Mouse (Mus musculus) natural killer cell, adult 2 months (primary cell): ENCODE results near the gene Gm49721.
A peak's percentile ranks its signal among the peaks of the same experiment; 100 is the strongest.
"Not testable (repeated sequence)": the region's sequence is repeated elsewhere in the genome, so short reads cannot be mapped to it uniquely, and the experiment has no call there.

ENCODE experiments used
- DNase-seq, 2 experiments: peaks; one replicate each; pipeline ENCODE4 v3.0.0; 2022; ENCODE audit warnings: low spot score in 2 of 2

The Gm49721 gene

DNA sequence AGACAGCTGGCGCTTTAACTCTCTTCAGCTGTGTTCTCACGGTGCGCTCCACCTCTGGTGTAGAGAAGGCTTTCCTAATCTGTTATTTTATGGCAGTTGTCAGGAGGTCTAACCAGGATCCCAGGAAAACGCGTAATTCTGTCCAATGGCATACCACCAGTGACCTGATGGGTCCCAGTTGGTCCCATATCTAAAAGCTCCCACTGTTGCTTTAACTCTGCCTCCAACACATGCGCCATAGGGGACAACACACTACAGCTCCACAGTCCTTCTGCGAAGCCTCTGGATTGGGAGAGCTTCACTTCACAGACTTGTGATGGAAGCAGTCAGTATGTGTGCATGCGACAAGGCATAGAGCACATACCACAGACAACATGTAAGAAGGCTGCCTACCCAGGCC lies 1.4 kb downstream of the Gm49721 start:
- not testable (repeated sequence) for DNase-seq

DNA sequence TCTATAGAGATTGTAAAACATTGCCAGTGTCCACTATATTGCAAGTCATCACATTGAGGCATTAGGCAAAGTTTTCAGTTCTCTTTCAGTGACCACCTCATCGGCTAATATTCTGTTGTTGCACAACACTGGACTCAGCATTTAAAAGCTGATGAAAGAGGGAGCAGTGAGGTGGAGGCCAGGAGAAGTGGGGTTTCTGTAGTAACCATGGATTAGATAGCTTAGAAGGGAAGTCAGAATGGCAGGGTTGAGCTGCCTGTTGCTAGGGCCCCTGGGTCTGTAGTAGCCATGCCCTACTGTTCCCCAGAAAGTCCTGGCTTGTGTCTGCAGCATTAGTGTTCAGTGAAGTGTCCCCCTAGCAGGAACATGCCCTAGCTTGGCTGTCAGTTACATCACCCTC lies 7.4 kb downstream of the Gm49721 start:
- not testable (repeated sequence) for DNase-seq

GRCm38 (mm10) chr17:6995504-6995903 lies 16.8 kb downstream of the Gm49721 start:
- DNase-seq = not testable (repeated sequence)

DNA sequence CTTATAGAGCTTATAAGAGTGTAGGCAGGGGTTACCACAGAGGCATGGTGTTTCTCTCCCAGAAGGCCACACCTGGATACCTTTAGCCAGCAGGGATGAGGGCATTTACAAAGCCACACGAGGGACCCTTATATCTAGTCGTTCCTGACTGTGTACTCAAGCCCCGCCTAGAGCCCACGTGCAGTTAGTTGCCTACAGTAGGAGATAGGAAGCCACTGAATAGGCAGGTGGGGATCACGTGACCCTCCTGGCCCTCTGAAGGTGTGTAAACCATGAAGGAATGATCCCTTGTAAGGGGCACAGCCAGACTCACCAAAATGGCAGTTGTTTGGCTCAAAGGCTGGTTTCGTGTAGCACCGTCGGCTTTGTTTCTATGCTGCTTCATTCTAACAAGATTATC lies 18.1 kb downstream of the Gm49721 start:
- not testable (repeated sequence) for DNase-seq

- not testable (repeated sequence) for DNase-seq
Observed at GRCm38 (mm10) chr17:6997778-6998490, 19.2 kb downstream of the Gm49721 start.

DNA sequence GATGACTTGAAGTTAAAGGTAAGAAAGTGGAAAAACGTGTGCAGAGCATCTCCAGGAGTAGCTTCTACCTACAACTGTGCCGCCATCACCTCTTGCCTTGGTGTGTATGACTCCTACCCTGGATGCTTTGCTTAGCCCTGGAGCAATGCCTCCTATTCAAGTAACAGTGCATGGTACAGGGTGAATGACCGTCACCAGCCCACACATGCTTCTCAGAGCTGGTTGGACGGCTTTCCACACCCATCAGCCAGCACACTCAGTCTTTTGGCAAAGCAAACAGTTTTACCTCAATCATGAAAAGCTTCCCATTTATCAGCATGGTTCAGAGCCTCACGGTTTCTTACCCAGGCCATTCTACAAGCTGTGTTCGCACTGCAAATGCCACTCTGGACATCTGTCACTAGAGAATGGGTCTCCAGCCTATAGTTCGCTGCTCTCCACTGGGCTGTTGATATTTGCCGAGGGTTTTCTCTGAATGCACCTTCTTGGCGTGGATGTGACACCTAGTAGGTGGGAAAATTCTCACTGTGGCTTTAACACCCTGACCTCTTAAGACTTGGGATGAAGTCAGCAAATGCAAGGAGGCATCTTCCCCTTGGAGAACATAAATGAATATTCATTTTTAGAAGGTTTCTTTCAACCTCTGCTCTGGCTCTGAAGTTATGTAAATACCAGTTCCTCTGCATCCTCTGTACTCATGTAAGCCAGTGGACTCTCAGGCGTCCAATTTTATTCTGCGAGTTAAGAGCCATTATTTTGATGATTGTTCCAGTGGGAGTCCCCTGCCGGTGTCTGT lies 23.3 kb downstream of the Gm49721 start:
- not testable (repeated sequence) for DNase-seq

DNA sequence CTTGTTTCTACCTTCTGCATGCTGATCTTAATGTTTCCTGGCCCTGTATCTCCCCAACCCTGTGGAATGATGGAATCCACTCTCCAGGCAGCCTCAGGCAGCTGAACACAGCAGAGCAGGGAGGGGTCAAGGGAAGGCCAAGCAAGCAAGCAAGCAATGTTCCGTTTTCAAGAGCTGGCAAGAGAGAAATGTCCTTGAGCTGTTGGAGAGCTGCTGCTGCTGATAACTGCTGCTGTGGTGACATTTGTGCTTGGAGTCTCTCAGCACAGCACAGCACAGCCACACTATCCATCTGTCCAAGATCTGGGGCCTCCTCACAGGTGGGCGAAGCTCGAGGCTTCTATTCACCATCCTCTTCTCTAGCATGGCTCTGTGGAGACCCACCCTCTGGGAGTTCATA lies 24.7 kb downstream of the Gm49721 start:
- not testable (repeated sequence) for DNase-seq

- DNase-seq = not testable (repeated sequence)
Observed at GRCm38 (mm10) chr17:7005646-7006045, 26.9 kb downstream of the Gm49721 start.

DNA sequence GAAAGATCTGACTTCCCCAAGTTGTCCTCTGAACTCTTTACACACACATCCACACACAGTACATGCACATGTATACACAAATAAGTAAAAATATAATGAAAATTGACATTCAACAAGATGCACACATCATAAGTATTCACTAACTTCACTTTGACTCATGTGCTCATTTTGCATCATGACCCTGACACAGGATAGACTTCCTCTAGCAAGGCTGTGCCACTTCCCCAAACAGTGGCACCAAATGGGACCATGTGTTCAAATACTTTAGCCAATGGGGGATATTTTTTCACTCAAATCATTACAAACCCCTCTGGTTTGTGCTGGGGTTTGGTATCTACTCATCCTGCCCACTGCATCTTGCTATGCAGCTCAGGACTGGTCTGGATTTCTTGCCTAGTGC lies 30.2 kb downstream of the Gm49721 start:
- DNase-seq = not testable (repeated sequence)

GRCm38 (mm10) chr17:7009440-7009839 lies 30.7 kb downstream of the Gm49721 start:
- DNase-seq = not testable (repeated sequence)

GRCm38 (mm10) chr17:7009901-7010300 lies 31.2 kb downstream of the Gm49721 start:
- not testable (repeated sequence) for DNase-seq

DNA sequence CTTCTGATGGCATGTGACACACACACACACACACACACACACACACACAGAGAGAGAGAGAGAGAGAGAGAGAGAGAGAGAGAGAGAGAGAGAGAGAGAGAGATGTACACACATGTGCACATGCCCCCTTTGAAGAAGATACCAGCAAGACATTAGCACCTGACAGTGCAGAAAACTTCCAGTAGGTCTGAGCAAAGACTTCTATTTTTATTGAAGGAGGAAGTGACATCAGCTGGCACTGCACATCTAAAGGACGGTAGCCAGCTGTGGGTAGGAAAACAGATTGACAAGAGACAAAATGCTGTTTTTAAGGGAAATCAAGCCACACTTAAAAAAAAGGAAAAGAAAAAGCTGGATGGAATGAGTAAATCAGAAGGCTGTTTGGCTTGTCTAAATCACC lies 35.5 kb downstream of the Gm49721 start:
- not testable (repeated sequence) for DNase-seq

GRCm38 (mm10) chr17:7025257-7025656 lies 46.6 kb downstream of the Gm49721 start, which contains the start of gene Gm1604a:
Gene Gm1604a (plus strand): TSS chr17:7025568.
- DNase-seq = not testable (repeated sequence)

DNA sequence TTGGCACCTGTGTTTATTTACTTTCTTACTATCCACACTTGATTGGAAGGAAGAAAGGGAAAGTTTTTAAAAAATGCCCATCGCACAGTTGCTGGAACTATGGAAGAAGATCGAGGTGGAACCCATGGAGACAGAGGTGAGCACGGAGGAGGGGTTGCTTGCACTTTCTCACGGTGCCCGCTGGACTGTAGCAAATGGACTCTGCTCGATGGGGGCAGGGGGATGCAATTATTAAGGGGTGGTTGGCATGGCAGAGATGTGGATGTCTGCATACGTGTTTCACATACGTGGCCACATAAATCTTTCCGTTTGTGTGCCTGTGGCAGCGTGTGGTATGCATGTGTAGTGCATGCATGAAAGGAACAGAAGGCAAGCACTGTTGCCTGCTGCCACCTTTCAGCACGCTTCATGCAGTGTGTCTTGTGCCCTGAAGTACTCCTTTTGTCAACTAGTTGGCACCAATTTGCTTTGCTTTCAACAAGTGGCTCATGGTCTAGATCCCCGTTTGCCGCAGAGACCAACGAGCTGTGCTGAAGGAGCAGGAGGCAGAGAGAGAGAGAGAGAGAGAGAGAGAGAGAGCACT lies 47.2 kb downstream of the Gm49721 start:
- not testable (repeated sequence) for DNase-seq

DNA sequence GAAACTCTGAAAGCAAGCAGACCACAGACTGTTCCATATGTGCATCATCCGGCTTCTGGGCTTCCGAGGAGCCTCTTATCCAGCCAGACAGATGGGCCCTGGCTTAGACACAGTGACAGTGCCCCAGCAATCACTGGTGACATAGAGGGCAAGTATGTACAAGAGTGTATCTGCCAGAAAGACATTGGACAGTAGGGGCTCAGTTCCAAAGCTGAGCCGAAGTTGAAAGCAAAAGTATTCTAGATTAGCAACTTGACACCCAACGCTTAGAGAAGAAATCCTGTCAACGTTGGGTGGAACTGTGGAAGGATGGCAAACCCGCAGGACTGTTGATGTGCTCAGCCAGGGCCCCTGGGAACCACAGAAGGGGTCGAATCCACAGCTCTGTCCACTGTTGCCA lies 51.5 kb downstream of the Gm49721 start:
- DNase-seq = not testable (repeated sequence)

- DNase-seq = not testable (repeated sequence)
Observed at GRCm38 (mm10) chr17:7030622-7031174, 52.0 kb downstream of the Gm49721 start.

GRCm38 (mm10) chr17:7033192-7034166 lies 54.8 kb downstream of the Gm49721 start:
- DNase-seq = not testable (repeated sequence)

GRCm38 (mm10) chr17:7068997-7069539 lies 90.4 kb downstream of the Gm49721 start:
- DNase-seq = not testable (repeated sequence)

DNA sequence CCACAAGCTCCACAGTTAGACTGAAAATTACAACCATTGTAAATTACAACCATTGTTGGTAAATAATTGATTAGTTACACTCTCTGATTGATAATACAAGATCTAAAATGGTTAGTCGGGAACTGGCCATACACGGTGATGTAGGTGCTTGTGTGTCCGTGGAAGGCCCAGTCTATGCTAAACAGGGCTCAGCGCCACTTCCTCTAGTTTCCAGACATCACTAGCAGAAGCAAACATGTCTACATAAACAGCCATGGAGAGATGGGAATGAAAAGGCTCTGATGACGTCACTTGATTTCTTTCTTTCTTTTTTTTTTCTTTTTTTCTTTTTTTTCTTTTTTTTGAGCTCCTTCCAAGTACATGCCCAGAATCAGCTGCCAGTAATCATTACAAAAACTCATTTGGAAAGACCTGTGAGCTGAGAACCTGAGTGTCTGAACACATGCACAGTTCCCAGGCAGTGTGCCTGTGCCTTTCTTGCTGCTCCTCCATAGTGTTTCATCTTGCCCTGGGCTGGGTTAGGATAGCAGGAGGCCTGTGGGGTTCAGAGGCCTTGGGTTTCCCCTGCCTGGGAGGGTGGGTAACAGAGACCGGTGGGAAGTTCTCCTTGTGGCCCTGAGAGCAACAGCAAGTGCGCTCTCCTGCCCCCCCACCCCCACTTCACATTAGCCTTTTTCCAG lies 91.0 kb downstream of the Gm49721 start:
- not testable (repeated sequence) for DNase-seq

DNA sequence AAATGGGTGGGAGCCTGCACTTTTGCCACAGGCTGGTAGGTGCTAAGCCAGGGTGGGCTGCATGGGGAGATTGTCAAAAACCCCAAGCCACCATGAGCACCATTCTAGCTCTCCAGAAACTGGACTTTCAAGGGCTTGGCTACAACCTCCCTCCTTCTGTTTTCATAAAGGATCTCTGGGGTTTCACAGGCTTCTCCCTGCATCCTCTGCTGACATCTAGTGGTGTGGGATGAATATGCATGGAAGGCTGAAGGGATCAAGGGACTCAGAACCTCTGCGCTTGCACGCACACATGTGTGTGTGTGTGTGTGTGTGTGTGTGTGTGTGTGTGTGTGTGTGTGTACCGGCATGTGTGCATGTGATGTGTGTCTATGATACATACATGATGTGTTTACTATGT lies 95.8 kb downstream of the Gm49721 start:
- peak in 1 of 2 experiments; percentile 24 for DNase-seq
